Mouse (Mus musculus): ENCODE measurements at regions not wholly inside any gene's neighbourhood (a gene's known extent, or its start where the extent isn't known, plus 50 kb on each side); places are given as distances from the start of the nearest gene placed in this dataset.

DNA sequence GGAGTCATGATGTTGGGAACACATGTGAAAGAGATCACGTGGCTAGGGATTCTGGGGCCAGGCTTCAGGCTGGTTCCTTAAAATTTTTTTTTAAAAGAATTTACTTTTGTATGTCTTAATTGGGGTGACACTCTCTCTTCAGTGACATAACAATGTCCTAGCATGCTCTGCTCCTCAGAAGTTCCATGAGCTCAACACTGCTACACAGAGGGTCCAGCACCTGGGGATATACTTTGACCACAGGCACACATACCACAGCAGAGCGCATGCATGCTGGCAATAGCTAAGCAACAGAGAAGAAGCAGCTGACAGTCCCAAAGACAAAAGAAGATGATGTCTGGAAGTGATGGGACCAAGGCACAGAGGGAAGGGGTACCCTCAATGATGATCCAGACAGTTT is 198.4 kb upstream of the Npy start:
- Histone ChIP-seq H3K27me3 (ENCODE audit: insufficient read depth, low read length) (no peaks in the 10 kb centered on the region), H3K27ac (no peak overlapping the region), H3K4me2 (ENCODE audit: low read length) (no peak overlapping the region), H3K4me1 (replicated peaks; ENCODE audit: insufficient read depth, low read length) (no peaks in the 10 kb centered on the region), H3K9me3 (replicated peaks; ENCODE audit: low read length) (no peaks in the 10 kb centered on the region), H3K4me3 (replicated peaks; ENCODE audit: low read depth, low read length) (no peak overlapping the region), H3K9ac (ENCODE audit: low read depth, low read length) (no peak overlapping the region), H3K36me3 (ENCODE audit: insufficient read depth, low read length) (no peaks in the 10 kb centered on the region)
- 85% methylated on average over 2 of the region's 2 CpGs for WGBS
- ATAC-seq (replicated peaks; ENCODE audit: low FRiP score, low read depth) (no peak), DNase-seq (ENCODE audit: low spot score) (no peak)
- no peak for TF ChIP-seq CTCF (IDR thresholded peaks at IDR 0.05; ENCODE audit: low read depth)

DNA sequence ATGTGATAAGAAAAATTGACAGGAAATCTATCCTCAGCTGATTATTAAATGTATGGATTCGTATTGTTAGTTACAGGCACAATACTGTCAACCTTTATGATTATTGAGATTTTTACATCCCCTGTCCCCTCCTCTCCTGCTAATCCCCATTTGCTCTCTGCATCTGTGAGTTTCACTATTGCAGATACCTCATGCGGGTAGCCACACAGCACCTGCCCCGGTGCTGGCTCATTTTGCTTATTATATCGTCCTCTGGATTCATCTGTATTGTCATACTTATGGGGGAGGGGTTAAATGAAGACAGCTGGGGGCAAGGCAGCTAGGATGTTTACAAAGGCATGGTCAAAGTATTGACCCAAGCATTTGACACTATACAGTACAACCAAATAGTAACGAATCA is 197.9 kb upstream of the Npy start:
- no peak for TF ChIP-seq CTCF (IDR thresholded peaks at IDR 0.05; ENCODE audit: low read depth)
- Histone ChIP-seq H3K4me1 (replicated peaks; ENCODE audit: insufficient read depth, low read length) (no peaks in the 10 kb centered on the region), H3K9me3 (replicated peaks; ENCODE audit: low read length) (no peaks in the 10 kb centered on the region), H3K27ac (no peak overlapping the region), H3K9ac (ENCODE audit: low read depth, low read length) (no peak overlapping the region), H3K4me3 (replicated peaks; ENCODE audit: low read depth, low read length) (no peak overlapping the region), H3K27me3 (ENCODE audit: insufficient read depth, low read length) (no peaks in the 10 kb centered on the region), H3K4me2 (ENCODE audit: low read length) (no peak overlapping the region), H3K36me3 (ENCODE audit: insufficient read depth, low read length) (no peaks in the 10 kb centered on the region)
- no peak for DNase-seq (ENCODE audit: low spot score)
- no peak for ATAC-seq (replicated peaks; ENCODE audit: low FRiP score, low read depth)
- WGBS = 74% methylated on average over 5 of the region's 5 CpGs

DNA sequence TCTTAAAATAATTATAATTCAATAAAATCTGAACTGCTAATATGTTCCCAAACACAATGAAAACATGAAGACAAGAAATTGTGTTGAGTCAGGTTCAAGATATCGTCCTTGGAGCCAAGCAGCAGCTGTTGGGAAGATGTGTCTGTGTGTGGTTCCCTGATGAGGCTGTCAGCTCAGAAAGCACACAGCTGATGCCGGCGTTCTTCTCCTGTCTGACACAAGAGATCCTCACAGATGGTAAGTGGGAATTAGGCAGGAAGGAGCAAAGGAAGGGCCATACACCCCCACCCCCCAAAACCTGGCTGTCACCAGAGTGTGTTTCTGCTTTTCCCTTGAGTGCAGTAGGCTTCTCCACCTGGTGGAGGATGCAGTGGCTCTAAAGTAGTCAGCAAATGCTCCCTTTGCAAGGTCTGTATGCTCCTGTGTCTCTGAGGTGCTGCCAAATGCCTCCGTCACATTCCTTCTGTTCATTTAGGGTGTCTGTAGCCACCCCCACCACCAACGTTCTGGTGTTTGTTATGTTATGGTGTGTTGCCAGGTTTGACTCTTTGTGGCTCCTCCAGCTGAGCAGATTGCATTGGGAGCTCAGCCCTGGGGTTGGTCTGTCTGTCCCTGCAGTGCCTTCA is 188.9 kb upstream of the Npy start:
- no peaks in the 10 kb centered on the region for H3K36me3 ChIP-seq (ENCODE audit: insufficient read depth, low read length)
- ATAC-seq (replicated peaks; ENCODE audit: low FRiP score, low read depth) (no peak), DNase-seq (ENCODE audit: low spot score) (peak; percentile 25)
- H3K27me3 ChIP-seq (ENCODE audit: insufficient read depth, low read length) = no peaks in the 10 kb centered on the region
- H3K4me3 ChIP-seq (replicated peaks; ENCODE audit: low read depth, low read length) = no peak overlapping the region
- TF ChIP-seq CTCF (IDR thresholded peaks at IDR 0.05; ENCODE audit: low read depth) = peak; percentile 12; the same call in 1 of the 2 replicates
- no peak overlapping the region for H3K9ac ChIP-seq (ENCODE audit: low read depth, low read length)
- no peaks in the 10 kb centered on the region for H3K9me3 ChIP-seq (replicated peaks; ENCODE audit: low read length)
- no peaks in the 10 kb centered on the region for H3K4me1 ChIP-seq (replicated peaks; ENCODE audit: insufficient read depth, low read length)
- WGBS = 28% methylated on average over 5 of the region's 5 CpGs
- H3K4me2 ChIP-seq (ENCODE audit: low read length) = no peak overlapping the region
- H3K27ac ChIP-seq = no peak overlapping the region

DNA sequence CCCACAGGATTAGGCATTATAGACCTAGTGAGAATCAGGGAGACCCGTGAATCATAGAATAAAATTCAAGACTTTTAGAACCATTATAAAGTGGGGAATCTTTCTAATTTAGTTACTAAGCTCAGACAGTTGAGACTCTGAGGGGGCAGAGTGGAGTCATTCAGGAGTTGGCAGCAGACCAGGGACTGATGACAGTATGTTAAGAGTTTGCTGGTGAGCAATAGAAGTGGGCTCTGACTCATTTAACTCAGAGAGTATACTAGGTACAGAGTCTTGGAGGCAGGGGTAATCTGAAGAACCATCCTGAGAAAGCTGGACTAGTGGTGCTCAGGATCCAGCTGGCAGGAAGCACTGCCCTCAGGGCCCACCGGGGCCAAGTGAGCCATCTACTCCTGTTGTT is 184.9 kb upstream of the Npy start:
- no peaks in the 10 kb centered on the region for H3K36me3 ChIP-seq (ENCODE audit: insufficient read depth, low read length)
- no peak overlapping the region for H3K4me3 ChIP-seq (replicated peaks; ENCODE audit: low read depth, low read length)
- no peak overlapping the region for H3K4me2 ChIP-seq (ENCODE audit: low read length)
- no peaks in the 10 kb centered on the region for H3K4me1 ChIP-seq (replicated peaks; ENCODE audit: insufficient read depth, low read length)
- H3K27ac ChIP-seq = no peak overlapping the region
- no peak for TF ChIP-seq CTCF (IDR thresholded peaks at IDR 0.05; ENCODE audit: low read depth)
- no peak for ATAC-seq (replicated peaks; ENCODE audit: low FRiP score, low read depth)
- H3K27me3 ChIP-seq (ENCODE audit: insufficient read depth, low read length) = no peaks in the 10 kb centered on the region
- H3K9ac ChIP-seq (ENCODE audit: low read depth, low read length) = no peak overlapping the region
- no peaks in the 10 kb centered on the region for H3K9me3 ChIP-seq (replicated peaks; ENCODE audit: low read length)
- WGBS = 79% methylated on average over 2 of the region's 2 CpGs
- no peak for DNase-seq (ENCODE audit: low spot score)

DNA sequence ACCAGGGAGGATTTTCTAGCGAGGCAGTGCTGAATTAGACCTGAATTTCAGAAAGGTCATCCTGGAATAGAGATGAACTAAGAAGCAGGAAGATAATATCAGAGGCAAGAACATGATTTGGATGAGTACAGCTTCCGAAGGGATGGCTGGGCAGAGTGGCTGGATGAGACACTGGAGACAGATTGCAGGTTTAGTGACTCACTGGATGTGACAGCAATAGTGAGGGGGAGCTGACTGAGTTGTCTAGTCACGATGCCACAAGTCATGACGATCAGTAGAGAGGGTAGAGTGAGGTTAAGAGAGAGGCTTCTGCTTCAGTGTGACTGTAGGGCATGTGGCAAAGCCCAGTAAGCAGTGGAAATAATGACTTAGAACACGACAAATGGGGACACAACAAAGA is 181.3 kb upstream of the Npy start:
- H3K4me1 ChIP-seq (replicated peaks; ENCODE audit: insufficient read depth, low read length) = no peaks in the 10 kb centered on the region
- no peaks in the 10 kb centered on the region for H3K36me3 ChIP-seq (ENCODE audit: insufficient read depth, low read length)
- no peak overlapping the region for H3K27ac ChIP-seq
- TF ChIP-seq CTCF (IDR thresholded peaks at IDR 0.05; ENCODE audit: low read depth) = no peak
- no peak overlapping the region for H3K4me2 ChIP-seq (ENCODE audit: low read length)
- H3K4me3 ChIP-seq (replicated peaks; ENCODE audit: low read depth, low read length) = no peak overlapping the region
- no peak for DNase-seq (ENCODE audit: low spot score)
- H3K9ac ChIP-seq (ENCODE audit: low read depth, low read length) = no peak overlapping the region
- no peak for ATAC-seq (replicated peaks; ENCODE audit: low FRiP score, low read depth)
- 69% methylated on average over 5 of the region's 5 CpGs for WGBS
- no peaks in the 10 kb centered on the region for H3K9me3 ChIP-seq (replicated peaks; ENCODE audit: low read length)
- no peaks in the 10 kb centered on the region for H3K27me3 ChIP-seq (ENCODE audit: insufficient read depth, low read length)

DNA sequence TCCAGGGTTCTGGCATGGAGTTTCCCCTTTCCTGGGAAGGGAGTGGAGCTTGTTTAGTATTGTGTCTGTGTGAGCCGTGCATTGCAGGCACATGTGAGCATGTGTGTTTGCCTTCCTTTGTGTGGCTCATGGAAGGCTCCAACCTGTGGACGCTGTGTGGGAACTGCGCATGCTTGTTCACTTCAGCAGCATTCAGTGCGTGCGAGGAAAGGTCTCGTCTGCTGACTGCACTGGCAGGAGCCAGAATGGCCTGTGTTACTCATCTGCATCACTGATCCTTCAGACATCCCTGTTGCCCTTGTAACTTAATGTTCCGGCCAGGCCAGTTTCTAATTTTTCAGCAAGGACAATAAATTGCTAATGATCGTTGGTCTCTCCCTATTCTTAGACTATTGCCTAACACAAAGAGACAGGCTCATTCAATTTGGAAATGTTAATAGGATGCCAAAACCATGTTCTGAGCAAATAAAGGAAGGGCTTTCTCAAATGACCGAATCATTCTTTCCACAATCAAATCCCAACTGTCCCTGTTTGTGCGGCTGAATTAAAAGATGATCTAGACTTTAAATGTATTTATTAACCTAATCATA is 167.9 kb upstream of the Npy start:
- H3K36me3 ChIP-seq (ENCODE audit: insufficient read depth, low read length) = no peaks in the 10 kb centered on the region
- no peak overlapping the region for H3K9ac ChIP-seq (ENCODE audit: low read depth, low read length)
- no peaks in the 10 kb centered on the region for H3K9me3 ChIP-seq (replicated peaks; ENCODE audit: low read length)
- no peak for TF ChIP-seq CTCF (IDR thresholded peaks at IDR 0.05; ENCODE audit: low read depth)
- ATAC-seq (replicated peaks; ENCODE audit: low FRiP score, low read depth) = no peak
- H3K4me1 ChIP-seq (replicated peaks; ENCODE audit: insufficient read depth, low read length) = no peaks in the 10 kb centered on the region
- no peak overlapping the region for H3K4me3 ChIP-seq (replicated peaks; ENCODE audit: low read depth, low read length)
- H3K27me3 ChIP-seq (ENCODE audit: insufficient read depth, low read length) = no peaks in the 10 kb centered on the region
- no peak overlapping the region for H3K4me2 ChIP-seq (ENCODE audit: low read length)
- DNase-seq (ENCODE audit: low spot score) = peak; percentile 27
- no peak overlapping the region for H3K27ac ChIP-seq
- 51% methylated on average over 10 of the region's 10 CpGs for WGBS

DNA sequence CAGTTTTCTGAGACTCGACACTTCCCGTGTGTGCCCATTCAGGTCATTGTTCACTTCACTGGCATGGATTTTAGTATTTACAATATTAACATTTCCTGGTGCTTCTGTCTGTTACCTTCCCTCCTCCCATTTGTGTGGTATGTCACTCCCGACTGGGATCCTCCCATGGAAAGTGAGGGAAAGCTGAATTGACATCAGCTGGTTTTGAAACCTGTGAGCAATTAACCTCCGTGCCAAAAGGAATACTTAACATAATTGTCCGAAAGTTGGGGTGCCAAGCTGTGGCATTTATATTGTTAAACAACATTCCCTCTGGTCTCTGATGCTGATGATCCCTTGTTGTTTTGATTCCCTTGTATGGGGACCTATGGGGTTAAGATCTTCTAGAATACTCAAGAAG is 167.3 kb upstream of the Npy start:
- no peaks in the 10 kb centered on the region for H3K36me3 ChIP-seq (ENCODE audit: insufficient read depth, low read length)
- no peak for TF ChIP-seq CTCF (IDR thresholded peaks at IDR 0.05; ENCODE audit: low read depth)

More for the DNA sequence above, 167.3 kb upstream of the Npy start:
- Histone ChIP-seq H3K4me1 (replicated peaks; ENCODE audit: insufficient read depth, low read length) (no peaks in the 10 kb centered on the region), H3K27me3 (ENCODE audit: insufficient read depth, low read length) (no peaks in the 10 kb centered on the region), H3K4me2 (ENCODE audit: low read length) (no peak overlapping the region), H3K27ac (no peak overlapping the region), H3K9me3 (replicated peaks; ENCODE audit: low read length) (no peaks in the 10 kb centered on the region), H3K4me3 (replicated peaks; ENCODE audit: low read depth, low read length) (no peak overlapping the region), H3K9ac (ENCODE audit: low read depth, low read length) (no peak overlapping the region)
- ATAC-seq (replicated peaks; ENCODE audit: low FRiP score, low read depth) (no peak), DNase-seq (ENCODE audit: low spot score) (no peak)
- WGBS = 49% methylated on average over 5 of the region's 5 CpGs
